ENCODE assay signal across 8 mouse cellular contexts in the genomic region with DNA sequence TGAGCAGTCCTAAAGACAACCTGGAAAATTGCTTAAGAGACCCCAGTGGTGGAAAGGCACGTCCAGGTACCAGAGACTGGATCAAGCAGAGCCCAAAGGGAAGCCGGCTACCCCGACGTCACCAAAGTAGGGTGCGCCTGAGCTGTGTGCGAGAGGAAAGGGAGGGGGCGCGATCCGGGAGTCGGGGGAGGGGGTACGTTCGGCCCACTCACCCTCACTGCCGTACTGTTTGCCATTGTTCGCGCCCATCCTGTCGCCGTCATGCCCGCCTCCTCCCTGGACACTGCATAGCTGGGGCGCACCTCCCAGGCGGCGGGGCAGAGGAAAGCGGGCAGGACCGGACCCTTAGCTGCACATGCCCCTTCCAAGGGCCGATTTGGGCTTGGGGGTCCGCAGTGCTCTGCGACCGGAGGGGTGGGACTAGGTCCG. TPM values are rescaled to one million over a fixed set of nuclear protein-coding genes. Genes with fewer than 3 reads are reported as not detected.
A peak's percentile ranks its signal among the peaks of the same experiment; 100 is the strongest.
DNase-seq lines count a peak whose midpoint lies in the region; ATAC-seq and TF ChIP-seq lines count a peak whose summit lies in the region.

No protein-coding gene starts in this region.

- WGBS in forebrain, embryonic 14.5 days, result 0% methylated on average over 26 of the region's 28 CpGs

- TF ChIP-seq POLR2A in ES-Bruce4 (IDR thresholded peaks at IDR 0.05; ENCODE audit: insufficient read depth, low read length), result no peak

- in situ Hi-C loops in Patski (cut with MboI; ENCODE audit: low pct_unique_long_range_greater_than_20kb), result loop anchor here (5.0 kb wide), 1 partner anchor 253 kb away; no protein-coding TSS in a partner anchor

- CTCF ChIA-PET in Patski (lab: Charles Lee), result interaction anchor here (1.2 to 2.0 kb wide), 3 partner anchors 26 to 236 kb away, joined by 3 to 4 read pairs (median 3); no protein-coding TSS in a partner anchor

- no peaks in the 10 kb centered on the region for H3K9me3 ChIP-seq in ES-Bruce4 (replicated peaks; ENCODE audit: control insufficient read depth, insufficient read depth, low read length, poor library complexity, severe bottlenecking)
- no peaks in the 10 kb centered on the region for H3K9me3 ChIP-seq in forebrain, embryonic 14.5 days (replicated peaks; ENCODE audit: control insufficient read depth, low read length)

- POLR2A ChIA-PET in Patski (lab: Charles Lee), result no interaction called here

- H3K9ac ChIP-seq in ES-Bruce4 (ENCODE audit: low read depth, poor library complexity, severe bottlenecking), result peak overlapping the region; percentile 80
- peak overlapping the region; percentile 78 for H3K9ac ChIP-seq in forebrain, embryonic 14.5 days (ENCODE audit: low read length)

- H3K4me3 ChIP-seq in ES-Bruce4 (ENCODE audit: low read depth, low read length), result peak overlapping the region; percentile 90
- peak overlapping the region; percentile 74 for H3K4me3 ChIP-seq in forebrain, embryonic 14.5 days (ENCODE audit: low read depth, low read length)

- DNase-seq in Patski (ENCODE audit: low read depth, low spot score), result no peak
- DNase-seq in forebrain, embryonic 14.5 days (ENCODE audit: low spot score), result peak; percentile 44
- DNase-seq in layer of hippocampus, postnatal 14 days (ENCODE audit: low spot score in 2 of 2), result peak; percentile 11 to 16
- peak; percentile 68 to 77 for DNase-seq in lung, postnatal 4 days
- peak; percentile 6 for DNase-seq in urinary bladder, postnatal 25 days (ENCODE audit: low spot score)
- DNase-seq in spleen, adult 18-20 months, result no peak

- peaks cover 2% of the 10 kb centered on the region for H3K4me1 ChIP-seq in ES-Bruce4 (ENCODE audit: control insufficient read depth, insufficient read depth, low read length)
- peaks cover 9% of the 10 kb centered on the region; the same call in 1 of the 2 replicates for H3K4me1 ChIP-seq in forebrain, embryonic 14.5 days (ENCODE audit: control insufficient read depth, insufficient read depth, low read length)

- no peak for TF ChIP-seq CTCF in ES-Bruce4 (IDR thresholded peaks at IDR 0.05; ENCODE audit: low read depth, low read length)
- TF ChIP-seq CTCF in Patski (IDR thresholded peaks at IDR 0.05), result no peak

- peaks cover 10% of the 10 kb centered on the region for H3K27me3 ChIP-seq in ES-Bruce4 (ENCODE audit: control insufficient read depth, insufficient read depth, low read length, poor library complexity, severe bottlenecking)
- no peaks in the 10 kb centered on the region for H3K27me3 ChIP-seq in Patski
- H3K27me3 ChIP-seq in forebrain, embryonic 14.5 days (replicated peaks; ENCODE audit: control insufficient read depth, insufficient read depth, low read length), result no peaks in the 10 kb centered on the region

- TF ChIP-seq EP300 in ES-Bruce4 (IDR thresholded peaks at IDR 0.05; ENCODE audit: insufficient read depth, low read depth, low read length), result no peak

- H3K4me2 ChIP-seq in forebrain, embryonic 14.5 days (ENCODE audit: low read length), result peak overlapping the region; percentile 93

- no peaks in the 10 kb centered on the region for H3K36me3 ChIP-seq in ES-Bruce4 (ENCODE audit: control insufficient read depth, insufficient read depth, low read length, poor library complexity, severe bottlenecking)
- no peaks in the 10 kb centered on the region for H3K36me3 ChIP-seq in forebrain, embryonic 14.5 days (ENCODE audit: control insufficient read depth, insufficient read depth, low read length)

- H3K27ac ChIP-seq in ES-Bruce4 (ENCODE audit: insufficient read depth, low read length), result no peak overlapping the region
- peak overlapping the region; percentile 48; the same call in 1 of the 2 replicates for H3K27ac ChIP-seq in forebrain, embryonic 14.5 days (ENCODE audit: low read depth, low read length)

- peak; percentile 62 for ATAC-seq in Patski
- ATAC-seq in forebrain, embryonic 14.5 days, result peak; percentile 76
- peak; percentile 9 to 20; a peak in 1 of 4 replicates for ATAC-seq in hematopoietic stem cell, adult 5-6 weeks (replicated peaks in 1 of 2; ENCODE audit: insufficient read depth in 1 of 2, low FRiP score in 2 of 2, low TSS enrichment in 1 of 2, low read depth in 1 of 2, poor library complexity in 2 of 2, severe bottlenecking in 2 of 2)

RNA-seq across cellular contexts. Expression of gene Fbxl7, which starts 0.6 kb away (rescaled TPM):
- polyA plus RNA-seq in ES-Bruce4 (2011; ENCODE audit: insufficient read depth, insufficient read length, low read depth, missing spikeins) (0.75 and 0.91 TPM in 2 replicates), Patski (2021) (2.6 TPM)
- 3.5 and 4.7 TPM in 2 replicates for polyA plus RNA-seq in forebrain, embryonic 14.5 days (2014; fragmentation: Nextera tagmentation; extraction: Ambion mirVana)
- total RNA-seq in hematopoietic stem cell, adult 5-6 weeks (2017), result not detected in 2 replicates
- total RNA-seq in layer of hippocampus, postnatal 14 days (2021), result 1 to 10 TPM; 5.0 to 7.0 TPM

Comparison
In these comparisons a context has a peak if more than half of its experiments do, and no peak if none do; other contexts are left out.
1. ATAC-seq: peak in every context shown above with its lines; median percentile 76 in forebrain, embryonic 14.5 days; 62 in Patski; 14 in hematopoietic stem cell, adult 5-6 weeks.
2. DNase-seq: peak in forebrain, embryonic 14.5 days (single experiment), layer of hippocampus, postnatal 14 days (2 of 2), lung, postnatal 4 days (2 of 2) and urinary bladder, postnatal 25 days (single experiment); none in Patski (single experiment) and spleen, adult 18-20 months (0 of 2).